16 mouse cellular contexts compared by ENCODE assay signal in genomic region chr9:77835122-77835521, GRCm38 (mm10).
"Had no signal": no experiment of that assay in that cellular context is flagged by ENCODE, and none has a peak within 500 bp of the region (broad histone marks: within the 10 kb centered on the region; RNA-seq: fewer than 3 reads in every experiment).

No protein-coding gene starts in this region.

- H3K4me1 ChIP-seq: kidney, embryonic 15.5 days; limb, embryonic 12.5 days; liver, embryonic 13.5 days; lung, embryonic 15.5 days; midbrain, embryonic 10.5 days; neural tube, embryonic 15.5 days had no signal

- H3K4me2 ChIP-seq: kidney, embryonic 15.5 days; limb, embryonic 12.5 days; liver, embryonic 13.5 days; lung, embryonic 15.5 days; neural tube, embryonic 15.5 days had no signal

- H3K9ac ChIP-seq: kidney, embryonic 15.5 days; limb, embryonic 12.5 days; liver, embryonic 13.5 days; liver, postnatal 0 days; lung, embryonic 15.5 days; neural tube, embryonic 15.5 days had no signal

- H3K27me3 ChIP-seq: kidney, embryonic 15.5 days; limb, embryonic 12.5 days; liver, embryonic 13.5 days; lung, embryonic 15.5 days; neural tube, embryonic 15.5 days had no signal

- H3K9me3 ChIP-seq: kidney, embryonic 15.5 days; limb, embryonic 12.5 days; liver, embryonic 13.5 days; lung, embryonic 15.5 days; midbrain, embryonic 10.5 days; neural tube, embryonic 15.5 days had no signal

- H3K4me3 ChIP-seq: kidney, embryonic 15.5 days; limb, embryonic 12.5 days; liver, embryonic 13.5 days; lung, embryonic 15.5 days; midbrain, embryonic 10.5 days; myocyte; neural tube, embryonic 15.5 days had no signal

- H3K36me3 ChIP-seq: kidney, embryonic 15.5 days; limb, embryonic 12.5 days; liver, embryonic 13.5 days; lung, embryonic 15.5 days; midbrain, embryonic 10.5 days; neural tube, embryonic 15.5 days had no signal

- DNase-seq: layer of hippocampus, adult 9-11 months; layer of hippocampus, postnatal 36 days; liver; liver, embryonic 13.5 days; liver, postnatal 0 days; midbrain, embryonic 14.5 days; right cerebral cortex, adult 18-20 months; right cerebral cortex, postnatal 25 days; thymus, postnatal 4 days had no signal

- H3K27ac ChIP-seq: kidney, embryonic 15.5 days; limb, embryonic 12.5 days; liver, embryonic 13.5 days; lung, embryonic 15.5 days; midbrain, embryonic 10.5 days; neural tube, embryonic 15.5 days; stomach, postnatal 0 days had no signal
